Mouse (Mus musculus) heart, embryonic 16.5 days (tissue): ENCODE results near the gene Bax. TPM values are rescaled to one million over a fixed set of nuclear protein-coding genes. Genes with fewer than 3 reads are reported as not detected.
A peak's percentile ranks its signal among the peaks of the same experiment; 100 is the strongest.

Experiments
- ATAC-seq: fragments of 200-750 bp; cut with Nextera tagmentation; replicated peaks from 2 replicates; pipeline ENCODE4 v1.8.0; 2017; ENCODE audit warnings: moderate number of reproducible peaks; ENCODE audit not compliant: insufficient read depth, low FRiP score; ENCODE audit errors: extremely low read depth
- H3K27ac ChIP-seq: fragments of 300-500 bp; sonication (generic); 2 replicates; pipeline ENCODE4 v1.5.1; 2014; ENCODE audit warnings: mild to moderate bottlenecking, low read length, control low read depth, moderate library complexity
- H3K27me3 ChIP-seq: fragments of 300-500 bp; sonication (generic); 2 replicates; pipeline ENCODE4 v1.6.1; 2014; ENCODE audit warnings: low read length, mixed read lengths; ENCODE audit not compliant: control insufficient read depth, insufficient read depth
- H3K36me3 ChIP-seq: fragments of 300-500 bp; sonication (generic); 2 replicates; pipeline ENCODE4 v1.6.1; 2014; ENCODE audit not compliant: control insufficient read depth, insufficient read depth
- H3K4me1 ChIP-seq: fragments of 300-500 bp; sonication (generic); 2 replicates; pipeline ENCODE4 v1.6.1; 2014; ENCODE audit warnings: low read length, mixed read lengths; ENCODE audit not compliant: control insufficient read depth, insufficient read depth
- H3K4me2 ChIP-seq: fragments of 300-500 bp; sonication (generic); 2 replicates; pipeline ENCODE4 v1.6.1; 2014; ENCODE audit warnings: low read depth, mild to moderate bottlenecking, control low read depth, low read length
- H3K4me3 ChIP-seq: fragments of 300-500 bp; sonication (generic); 2 replicates; pipeline ENCODE4 v1.5.1; 2014; ENCODE audit warnings: mild to moderate bottlenecking, control low read depth, low read length
- H3K9ac ChIP-seq: fragments of 300-500 bp; sonication (generic); 2 replicates; pipeline ENCODE4 v1.6.1; 2014; ENCODE audit warnings: low read length, control low read depth
- H3K9me3 ChIP-seq: fragments of 300-500 bp; sonication (generic); replicated peaks from 2 replicates; pipeline ENCODE4 v1.6.1; 2016; ENCODE audit warnings: low read length; ENCODE audit not compliant: control insufficient read depth
- WGBS: fragments of 180-500 bp; shearing (Covaris S2); extraction: QIAGEN DNeasy Blood & Tissue Kit; methylation state at CpG from one replicate; pipeline ENCODE4 v1.1.7; 2014; 5-methylcytosine and 5-hydroxymethylcytosine counted together
- polyA plus RNA-seq: library from polyadenylated mRNA; unstranded; fragments of >200 nt; fragmentation: Nextera tagmentation; extraction: Ambion mirVana; gene quantifications from 2 replicates; pipeline ENCODE4 v1.2.1, GENCODE M21; 2015

Bax gene
- polyA plus RNA-seq, 1 experiment from 2014 or later: 104 TPM

DNA sequence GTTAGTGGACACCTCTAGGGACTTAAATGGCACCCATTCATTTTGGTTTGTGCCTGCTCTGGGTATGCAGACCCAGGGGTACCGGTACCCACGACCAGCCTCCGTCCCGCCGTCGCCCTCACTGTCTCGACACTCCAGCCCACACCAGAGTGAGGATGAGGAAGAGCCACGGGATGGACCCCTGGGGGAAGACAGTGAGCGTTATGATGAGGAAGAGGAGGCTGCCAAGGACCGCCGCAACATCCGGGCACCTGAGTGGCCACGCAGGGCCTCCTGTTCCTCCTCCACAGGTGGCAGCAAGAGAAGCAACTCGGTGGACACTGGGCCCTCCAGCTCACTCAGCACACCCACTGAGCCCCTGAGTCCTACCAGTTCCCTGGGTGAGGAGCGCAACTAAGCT, 11.7 kb downstream of the Bax start:
- Histone ChIP-seq H3K27ac (no peak overlapping the region), H3K9me3 (no peaks in the 10 kb centered on the region), H3K27me3 (no peaks in the 10 kb centered on the region), H3K4me1 (peaks cover 23% of the 10 kb centered on the region), H3K4me3 (no peak overlapping the region), H3K36me3 (peaks cover 41% of the 10 kb centered on the region), H3K4me2 (no peak overlapping the region), H3K9ac (no peak overlapping the region)
- WGBS: 87% methylated on average over 15 of the region's 15 CpGs
- ATAC-seq: no peak

DNA sequence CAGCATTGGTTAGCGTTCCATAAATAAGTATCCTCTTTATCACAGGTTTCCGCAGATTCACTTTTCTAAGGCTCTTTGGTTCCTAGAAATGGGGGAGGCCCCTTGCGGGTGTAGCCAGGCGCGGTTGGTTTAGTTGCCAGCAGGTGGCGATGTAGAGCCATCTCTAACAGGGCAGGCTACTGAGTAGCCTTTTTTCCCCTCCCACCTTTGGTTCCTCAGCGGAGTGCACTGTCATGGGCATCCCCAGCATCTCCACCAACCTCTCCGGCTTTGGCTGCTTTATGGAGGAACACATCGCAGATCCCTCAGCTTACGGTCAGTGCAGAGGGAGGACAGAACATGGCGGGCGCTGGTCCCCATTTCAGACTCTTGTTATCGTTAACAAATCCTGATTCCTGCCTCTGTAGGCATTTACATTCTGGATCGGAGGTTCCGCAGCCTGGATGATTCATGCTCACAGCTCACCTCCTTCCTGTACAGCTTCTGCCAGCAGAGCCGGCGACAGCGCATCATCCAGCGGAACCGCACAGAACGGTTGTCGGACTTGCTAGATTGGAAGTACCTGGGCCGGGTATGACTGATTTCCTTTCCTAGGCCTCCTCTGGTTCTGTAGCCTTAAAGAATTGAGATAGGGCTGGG, 15.2 kb downstream of the Bax start:
- Histone ChIP-seq H3K4me3 (no peak overlapping the region), H3K27me3 (no peaks in the 10 kb centered on the region), H3K4me1 (peaks cover 10% of the 10 kb centered on the region), H3K9ac (no peak overlapping the region), H3K27ac (no peak overlapping the region), H3K9me3 (no peaks in the 10 kb centered on the region), H3K4me2 (no peak overlapping the region), H3K36me3 (peaks cover 40% of the 10 kb centered on the region)
- peak; percentile 63; the same call in 1 of the 2 replicates for ATAC-seq
- 54% methylated on average over 23 of the region's 23 CpGs for WGBS

DNA sequence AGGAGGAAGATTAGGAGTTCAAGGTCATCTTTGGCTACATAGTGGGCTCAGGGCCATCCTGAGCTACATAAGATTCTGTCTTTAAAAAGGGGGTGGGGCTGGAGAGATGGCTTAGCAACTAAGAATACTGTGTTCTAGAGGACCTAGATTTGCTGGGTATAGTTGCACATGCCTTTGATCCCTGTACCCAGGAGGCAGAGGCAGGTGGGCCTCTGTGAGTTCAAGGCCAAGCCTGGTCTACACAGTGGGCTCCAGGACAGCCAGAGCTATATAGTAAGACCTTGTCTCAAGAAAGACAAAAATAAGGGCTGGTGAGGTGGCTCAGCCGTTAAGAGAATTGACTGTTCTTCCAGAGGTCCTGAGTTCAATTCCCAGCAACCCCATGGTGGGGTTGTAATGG, 16.7 kb downstream of the Bax start:
- H3K27ac ChIP-seq: no peak overlapping the region
- H3K27me3 ChIP-seq: no peaks in the 10 kb centered on the region
- H3K4me1 ChIP-seq: peaks cover 6% of the 10 kb centered on the region
- H3K4me3 ChIP-seq: no peak overlapping the region
- 88% methylated on average over 1 of the region's 1 CpGs for WGBS
- H3K4me2 ChIP-seq: no peak overlapping the region
- no peak overlapping the region for H3K9ac ChIP-seq
- peaks cover 36% of the 10 kb centered on the region for H3K36me3 ChIP-seq
- ATAC-seq: no peak
- H3K9me3 ChIP-seq: no peaks in the 10 kb centered on the region

DNA sequence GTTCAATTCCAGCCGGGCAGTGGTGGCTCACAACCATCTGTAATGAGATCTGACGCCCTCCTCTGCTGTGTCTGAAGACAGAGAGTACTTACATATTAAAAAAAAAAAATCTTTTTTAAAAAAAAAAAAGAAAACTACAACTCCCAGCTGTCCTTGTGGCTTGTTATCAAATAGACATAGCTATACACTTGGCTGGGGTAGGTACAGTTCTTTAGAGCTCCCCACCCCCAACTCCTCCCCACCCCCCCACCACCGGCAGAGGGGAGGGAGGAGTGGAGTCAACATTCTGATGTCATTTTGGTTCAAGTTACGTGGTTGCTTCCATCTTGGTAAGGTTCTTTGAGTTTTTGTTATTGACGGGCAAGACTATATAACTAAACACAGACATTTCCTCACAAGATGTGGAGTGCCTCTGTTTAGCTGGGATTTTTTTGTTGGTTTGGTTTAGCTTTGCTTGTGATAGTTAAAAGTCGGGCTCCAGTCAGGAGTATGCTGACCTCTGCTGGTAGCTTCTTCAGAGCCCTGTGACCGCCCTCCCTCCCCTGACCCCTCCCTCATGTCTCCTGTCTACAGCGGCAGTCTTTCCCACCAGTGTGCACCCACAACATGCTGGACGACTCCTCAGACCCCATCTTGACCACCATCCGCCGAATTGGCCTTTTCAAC, 19.2 kb downstream of the Bax start:
- Histone ChIP-seq H3K9ac (no peak overlapping the region), H3K36me3 (peaks cover 41% of the 10 kb centered on the region), H3K27me3 (no peaks in the 10 kb centered on the region), H3K4me1 (peaks cover 6% of the 10 kb centered on the region), H3K9me3 (no peaks in the 10 kb centered on the region), H3K27ac (no peak overlapping the region), H3K4me3 (no peak overlapping the region), H3K4me2 (no peak overlapping the region)
- no peak for ATAC-seq
- 35% methylated on average over 11 of the region's 11 CpGs for WGBS

DNA sequence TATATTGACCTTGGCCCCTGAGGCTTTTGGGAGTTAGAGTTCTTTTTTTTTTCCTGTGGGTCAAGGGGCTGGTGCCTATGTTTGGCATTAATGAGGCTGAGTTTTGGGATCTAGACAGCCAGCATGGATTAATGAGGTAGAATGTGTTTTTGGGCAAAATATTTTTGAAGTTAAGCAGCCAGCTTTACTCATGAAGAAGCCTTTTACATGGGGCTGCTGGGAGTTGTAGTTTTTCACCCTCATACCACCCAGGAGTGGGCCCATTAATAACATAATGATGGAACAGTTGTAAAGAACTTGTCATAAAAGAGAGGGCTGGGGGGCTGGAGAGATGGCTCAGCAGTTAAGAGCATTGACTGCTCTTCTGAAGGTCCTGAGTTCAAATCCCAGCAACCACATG, 20.1 kb downstream of the Bax start:
- Histone ChIP-seq H3K27ac (no peak overlapping the region), H3K27me3 (no peaks in the 10 kb centered on the region), H3K9ac (no peak overlapping the region), H3K36me3 (peaks cover 39% of the 10 kb centered on the region), H3K4me1 (peaks cover 6% of the 10 kb centered on the region), H3K4me2 (no peak overlapping the region), H3K4me3 (no peak overlapping the region), H3K9me3 (no peaks in the 10 kb centered on the region)
- ATAC-seq: no peak

DNA sequence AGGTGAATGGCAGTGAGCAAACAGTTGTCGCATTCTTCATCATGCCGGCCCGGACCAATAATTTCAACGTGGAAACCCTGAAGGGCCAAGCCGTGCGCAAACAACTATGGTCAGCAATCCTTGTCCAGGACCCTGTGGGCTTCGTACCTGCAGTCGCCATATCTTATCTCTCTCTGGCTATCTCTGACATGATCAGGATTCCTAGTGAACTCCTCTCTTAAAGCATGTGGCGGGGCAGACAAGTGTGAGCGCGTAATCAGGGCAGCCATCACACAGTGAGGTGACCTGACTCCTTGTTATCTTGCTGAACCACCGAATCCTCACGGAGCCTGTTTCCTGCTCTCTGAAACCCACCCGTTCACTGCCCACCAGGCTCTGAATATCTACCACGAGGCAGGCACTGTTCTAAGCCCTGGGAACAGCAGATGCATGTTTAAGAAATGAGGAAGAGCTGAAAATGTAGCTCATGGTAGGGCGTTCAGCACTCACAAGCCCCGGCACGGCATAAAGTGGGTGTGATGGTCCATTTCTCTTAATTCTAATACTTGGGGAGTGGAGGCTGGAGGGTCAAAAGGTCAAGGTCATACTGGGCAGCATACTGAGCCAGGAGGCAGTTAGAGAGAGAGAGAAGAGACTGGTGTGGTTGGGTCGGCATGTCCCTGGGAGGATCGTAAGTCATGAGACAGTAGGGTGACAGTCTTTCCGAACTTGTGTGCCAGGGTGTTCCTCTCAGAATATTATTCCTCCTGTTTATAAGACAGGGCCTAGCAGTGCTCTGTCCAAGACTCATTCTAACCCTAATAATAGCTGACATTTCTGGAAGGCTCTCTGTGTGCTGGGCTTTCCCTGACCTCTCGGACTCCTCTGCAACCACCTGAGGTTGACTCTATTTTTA, 22.9 kb downstream of the Bax start:
- Histone ChIP-seq H3K4me2 (no peak overlapping the region), H3K4me3 (no peak overlapping the region), H3K9ac (no peak overlapping the region), H3K27me3 (no peaks in the 10 kb centered on the region), H3K9me3 (no peaks in the 10 kb centered on the region), H3K36me3 (peaks cover 46% of the 10 kb centered on the region), H3K27ac (no peak overlapping the region), H3K4me1 (peaks cover 6% of the 10 kb centered on the region)
- 74% methylated on average over 22 of the region's 22 CpGs for WGBS
- no peak for ATAC-seq

DNA sequence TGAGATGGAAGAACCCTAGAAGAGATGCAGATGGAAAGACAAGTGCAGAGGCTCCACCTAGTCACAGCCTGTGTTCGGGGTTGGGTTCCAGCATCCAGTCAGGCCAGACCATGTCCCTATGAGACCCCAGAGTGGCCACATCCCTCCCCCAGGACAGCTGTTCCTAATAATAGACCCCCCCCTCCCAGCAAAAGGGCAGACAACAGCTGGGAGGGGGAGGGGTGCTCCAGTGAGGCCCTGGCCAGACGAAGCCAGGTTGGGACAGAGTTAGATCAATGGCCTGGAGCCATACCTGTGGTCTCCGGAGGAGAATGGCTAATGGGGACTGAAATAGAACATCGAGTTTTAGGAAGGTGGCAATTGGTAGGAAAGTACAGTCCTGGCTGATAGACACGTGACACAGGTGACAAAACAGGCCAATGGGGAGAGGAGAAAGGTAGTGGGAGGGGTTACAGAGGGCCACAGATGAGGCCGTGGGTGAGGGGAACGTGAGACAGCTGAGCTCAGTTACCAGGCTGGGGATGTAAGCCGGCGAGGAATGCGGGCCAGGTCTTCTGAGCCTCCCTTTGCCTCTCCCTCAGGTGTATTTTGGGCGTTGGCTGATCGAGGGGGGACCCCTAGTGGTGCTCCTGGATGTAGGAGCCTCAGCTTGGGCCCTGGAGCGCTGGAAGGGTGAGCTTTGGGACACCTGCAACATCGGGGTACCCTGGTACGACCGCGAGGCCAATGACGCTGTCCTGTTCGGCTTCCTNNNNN, 29.0 kb downstream of the Bax start, which contains the start of gene Ruvbl2:
TSS of gene Ruvbl2 (minus strand) at position 576 of the 756 bp plus-strand sequence.
- WGBS: 37% methylated on average over 19 of the region's 19 CpGs
- Histone ChIP-seq H3K9ac (peak within 1 kb of the TSS; percentile 47), H3K36me3 (peaks cover 17% of the 10 kb centered on the region), H3K27me3 (no peaks in the 10 kb centered on the region), H3K27ac (no peak within 1 kb of the TSS), H3K9me3 (no peaks in the 10 kb centered on the region), H3K4me3 (no peak within 1 kb of the TSS), H3K4me2 (peak within 1 kb of the TSS; percentile 25), H3K4me1 (peaks cover 34% of the 10 kb centered on the region)
- no peak for ATAC-seq

DNA sequence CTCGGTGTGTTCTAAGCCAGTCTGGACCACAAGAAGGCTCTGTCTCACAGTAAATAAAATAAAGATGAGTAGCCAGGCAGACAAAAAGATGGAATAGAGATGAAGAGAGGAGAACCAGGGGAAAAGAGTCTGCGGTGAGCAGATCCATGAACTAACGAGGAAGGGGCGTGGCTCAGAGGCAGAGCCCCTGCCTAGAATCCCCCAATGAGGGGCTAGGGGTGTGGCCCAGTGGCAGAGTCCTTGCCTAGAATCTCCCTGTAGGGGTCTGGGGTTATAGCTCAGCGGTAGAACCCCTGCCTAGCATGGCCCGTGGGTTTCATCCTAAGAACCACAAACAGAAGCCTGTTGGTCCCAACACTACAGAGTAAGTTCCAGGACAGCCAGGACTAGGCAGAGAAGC, 29.7 kb downstream of the Bax start:
- WGBS: 43% methylated on average over 6 of the region's 6 CpGs
- no peak for ATAC-seq
- Histone ChIP-seq H3K4me1 (peaks cover 35% of the 10 kb centered on the region), H3K4me3 (no peak overlapping the region), H3K27ac (no peak overlapping the region), H3K4me2 (peak overlapping the region; percentile 25), H3K36me3 (peaks cover 13% of the 10 kb centered on the region), H3K9me3 (no peaks in the 10 kb centered on the region), H3K9ac (peak overlapping the region; percentile 47), H3K27me3 (no peaks in the 10 kb centered on the region)
